Mouse (Mus musculus) forebrain, embryonic 16.5 days (tissue): ENCODE measurements at regions not wholly inside any gene's neighbourhood (a gene's known extent, or its start where the extent isn't known, plus 50 kb on each side); places are given as distances from the start of the nearest gene placed in this dataset.

Source experiments
- ATAC-seq: fragments of 200-750 bp; cut with Nextera tagmentation; 2 replicates; pipeline ENCODE4 v1.8.0; 2017; ENCODE audit warnings: mild to moderate bottlenecking, moderate library complexity
- H3K27ac ChIP-seq: fragments of 300-500 bp; sonication (generic); 2 replicates; pipeline ENCODE4 v1.5.1; 2014; ENCODE audit warnings: low read length, control low read depth
- H3K27me3 ChIP-seq: fragments of 300-500 bp; sonication (generic); replicated peaks from 2 replicates; pipeline ENCODE4 v1.6.1; 2014; ENCODE audit warnings: low read length; ENCODE audit not compliant: control insufficient read depth, insufficient read depth
- H3K36me3 ChIP-seq: fragments of 300-500 bp; sonication (generic); 2 replicates; pipeline ENCODE4 v1.6.1; 2014; ENCODE audit not compliant: control insufficient read depth, insufficient read depth
- H3K4me1 ChIP-seq: fragments of 300-500 bp; sonication (generic); replicated peaks from 2 replicates; pipeline ENCODE4 v1.6.1; 2014; ENCODE audit warnings: low read length; ENCODE audit not compliant: control insufficient read depth, insufficient read depth
- H3K4me2 ChIP-seq: fragments of 300-500 bp; sonication (generic); 2 replicates; pipeline ENCODE4 v1.6.1; 2014; ENCODE audit warnings: mild to moderate bottlenecking, low read length, control low read depth
- H3K4me3 ChIP-seq: fragments of 300-500 bp; sonication (generic); replicated peaks from 2 replicates; pipeline ENCODE4 v1.5.1; 2014; ENCODE audit warnings: mild to moderate bottlenecking, low read length, control low read depth
- H3K9ac ChIP-seq: fragments of 300-500 bp; sonication (generic); replicated peaks from 2 replicates; pipeline ENCODE4 v1.6.1; 2014; ENCODE audit warnings: low read depth, low read length, control low read depth
- H3K9me3 ChIP-seq: fragments of 300-500 bp; sonication (generic); 2 replicates; pipeline ENCODE4 v1.6.1; 2016; ENCODE audit warnings: low read length; ENCODE audit not compliant: control insufficient read depth
- WGBS: fragments of 180-500 bp; shearing (Covaris S2); extraction: QIAGEN DNeasy Blood & Tissue Kit; methylation state at CpG from one replicate; pipeline ENCODE4 v1.1.7; 2014; 5-methylcytosine and 5-hydroxymethylcytosine counted together

GRCm38 (mm10) chr11:63630336-63630735 is 291.8 kb downstream of the Hs3st3b1 start:
- no peak overlapping the region for H3K4me3 ChIP-seq
- H3K36me3 ChIP-seq = no peaks in the 10 kb centered on the region
- H3K27ac ChIP-seq = no peak overlapping the region
- H3K27me3 ChIP-seq = no peaks in the 10 kb centered on the region
- H3K9ac ChIP-seq = no peak overlapping the region
- no peaks in the 10 kb centered on the region for H3K9me3 ChIP-seq
- no peaks in the 10 kb centered on the region for H3K4me1 ChIP-seq
- ATAC-seq = no peak
- H3K4me2 ChIP-seq = no peak overlapping the region
- WGBS = 79% methylated on average over 11 of the region's 11 CpGs

GRCm38 (mm10) chr11:63657057-63657456 is 265.0 kb downstream of the Hs3st3b1 start:
- Histone ChIP-seq H3K9ac (no peak overlapping the region), H3K27me3 (no peaks in the 10 kb centered on the region), H3K9me3 (no peaks in the 10 kb centered on the region), H3K4me1 (0 out of 2 replicates have a peak, but pooled peaks cover 2% of the 10 kb centered on the region), H3K27ac (no peak overlapping the region), H3K4me2 (no peak overlapping the region), H3K36me3 (no peaks in the 10 kb centered on the region), H3K4me3 (no peak overlapping the region)
- no peak for ATAC-seq
- 57% methylated on average over 9 of the region's 9 CpGs for WGBS

GRCm38 (mm10) chr11:63665268-63665934 is 256.7 kb downstream of the Hs3st3b1 start:
- Histone ChIP-seq H3K4me1 (0 out of 2 replicates have a peak, but pooled peaks cover 2% of the 10 kb centered on the region), H3K4me3 (no peak overlapping the region), H3K9ac (no peak overlapping the region), H3K9me3 (no peaks in the 10 kb centered on the region), H3K36me3 (no peaks in the 10 kb centered on the region), H3K4me2 (no peak overlapping the region), H3K27ac (no peak overlapping the region), H3K27me3 (no peaks in the 10 kb centered on the region)
- 73% methylated on average over 12 of the region's 12 CpGs for WGBS
- no peak for ATAC-seq

GRCm38 (mm10) chr11:63670477-63670876 is 251.6 kb downstream of the Hs3st3b1 start:
- 64% methylated on average over 4 of the region's 4 CpGs for WGBS

GRCm38 (mm10) chr11:63671816-63672215 is 250.3 kb downstream of the Hs3st3b1 start:
- H3K4me2 ChIP-seq = no peak overlapping the region
- H3K4me1 ChIP-seq = no peaks in the 10 kb centered on the region
- H3K4me3 ChIP-seq = no peak overlapping the region
- no peak overlapping the region for H3K9ac ChIP-seq
- no peaks in the 10 kb centered on the region for H3K9me3 ChIP-seq
- no peak for ATAC-seq
- no peaks in the 10 kb centered on the region for H3K27me3 ChIP-seq
- H3K27ac ChIP-seq = no peak overlapping the region
- no peaks in the 10 kb centered on the region for H3K36me3 ChIP-seq
- 70% methylated on average over 2 of the region's 2 CpGs for WGBS

More at GRCm38 (mm10) chr11:63670477-63670876, 251.6 kb downstream of the Hs3st3b1 start:
- Histone ChIP-seq H3K4me1 (no peaks in the 10 kb centered on the region), H3K27ac (no peak overlapping the region), H3K4me3 (no peak overlapping the region), H3K36me3 (no peaks in the 10 kb centered on the region), H3K9me3 (no peaks in the 10 kb centered on the region), H3K4me2 (no peak overlapping the region), H3K9ac (no peak overlapping the region), H3K27me3 (no peaks in the 10 kb centered on the region)
- no peak for ATAC-seq

- Histone ChIP-seq H3K4me3 (no peak overlapping the region), H3K36me3 (no peaks in the 10 kb centered on the region), H3K27me3 (no peaks in the 10 kb centered on the region), H3K4me1 (peaks cover 8% of the 10 kb centered on the region), H3K9me3 (no peaks in the 10 kb centered on the region), H3K27ac (no peak overlapping the region), H3K9ac (no peak overlapping the region), H3K4me2 (peak overlapping the region; percentile 9; the same call in 1 of the 2 replicates)
- ATAC-seq = no peak
- 42% methylated on average over 11 of the region's 11 CpGs for WGBS
Measured at GRCm38 (mm10) chr11:63677921-63678320, 244.2 kb downstream of the Hs3st3b1 start.

- peak; percentile 31; the same call in 1 of the 2 replicates for ATAC-seq
- Histone ChIP-seq H3K4me2 (peak overlapping the region; percentile 9), H3K27me3 (no peaks in the 10 kb centered on the region), H3K27ac (no peak overlapping the region), H3K4me1 (peaks cover 8% of the 10 kb centered on the region), H3K9me3 (no peaks in the 10 kb centered on the region), H3K4me3 (no peak overlapping the region), H3K36me3 (no peaks in the 10 kb centered on the region), H3K9ac (no peak overlapping the region)
- 20% methylated on average over 17 of the region's 17 CpGs for WGBS
Measured at GRCm38 (mm10) chr11:63678382-63678905, 243.6 kb downstream of the Hs3st3b1 start.

- Histone ChIP-seq H3K27ac (no peak overlapping the region), H3K4me2 (no peak overlapping the region), H3K4me1 (peaks cover 12% of the 10 kb centered on the region), H3K4me3 (no peak overlapping the region), H3K27me3 (no peaks in the 10 kb centered on the region), H3K9ac (no peak overlapping the region), H3K36me3 (no peaks in the 10 kb centered on the region), H3K9me3 (no peaks in the 10 kb centered on the region)
- 71% methylated on average over 4 of the region's 4 CpGs for WGBS
- ATAC-seq = no peak
Measured at GRCm38 (mm10) chr11:63679491-63679890, 242.6 kb downstream of the Hs3st3b1 start.

- 63% methylated on average over 11 of the region's 11 CpGs for WGBS
- Histone ChIP-seq H3K4me3 (no peak overlapping the region), H3K9me3 (no peaks in the 10 kb centered on the region), H3K9ac (no peak overlapping the region), H3K4me1 (peaks cover 4% of the 10 kb centered on the region; the same call in 1 of the 2 replicates), H3K4me2 (no peak overlapping the region), H3K36me3 (no peaks in the 10 kb centered on the region), H3K27me3 (no peaks in the 10 kb centered on the region), H3K27ac (no peak overlapping the region)
- ATAC-seq = no peak
Measured at GRCm38 (mm10) chr11:63684228-63684980, 237.7 kb downstream of the Hs3st3b1 start.
